Mouse (Mus musculus): ENCODE results near the gene Zfp235.

- TF ChIP-seq CTCF (IDR thresholded peaks at IDR 0.05; ENCODE audit: low read depth) = no peak
- TF ChIP-seq EP300 (optimal IDR thresholded peaks at IDR 0.05) = no peak
These were observed 55.1 kb downstream of the Zfp235 start for GRCm38 (mm10) chr7:24188901-24189570.

Data from stomach, postnatal 0 days (tissue).